Mouse (Mus musculus): ENCODE measurements around the gene Tas2r123. TPM values are rescaled to one million over a fixed set of nuclear protein-coding genes. Genes with fewer than 3 reads are reported as not detected.

Tas2r123 gene
- polyA plus RNA-seq (2015; fragmentation: Nextera tagmentation; extraction: Ambion mirVana), result not detected in 2 replicates

DNA sequence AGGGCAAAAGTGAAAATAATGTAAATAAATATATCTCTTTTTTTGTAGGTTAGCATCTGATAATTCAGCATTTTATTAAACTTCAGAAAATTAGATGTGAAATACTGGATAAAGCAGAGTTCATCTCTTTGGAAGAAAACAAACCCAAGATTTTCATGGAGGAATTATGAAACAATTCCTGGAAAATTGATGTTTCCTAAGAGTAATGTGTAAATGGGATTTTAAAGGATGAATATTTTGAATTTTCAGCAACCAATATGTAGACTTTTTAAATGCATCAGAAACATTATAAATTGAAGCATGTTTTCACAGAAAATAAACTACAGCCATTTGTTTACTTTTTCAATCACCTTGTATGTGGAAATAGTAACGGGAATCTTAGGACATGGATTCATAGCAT lies at the start of gene Tas2r123:
Gene Tas2r123, plus strand, starts transcription at position 301 of the 400 bp plus-strand sequence.

DNA sequence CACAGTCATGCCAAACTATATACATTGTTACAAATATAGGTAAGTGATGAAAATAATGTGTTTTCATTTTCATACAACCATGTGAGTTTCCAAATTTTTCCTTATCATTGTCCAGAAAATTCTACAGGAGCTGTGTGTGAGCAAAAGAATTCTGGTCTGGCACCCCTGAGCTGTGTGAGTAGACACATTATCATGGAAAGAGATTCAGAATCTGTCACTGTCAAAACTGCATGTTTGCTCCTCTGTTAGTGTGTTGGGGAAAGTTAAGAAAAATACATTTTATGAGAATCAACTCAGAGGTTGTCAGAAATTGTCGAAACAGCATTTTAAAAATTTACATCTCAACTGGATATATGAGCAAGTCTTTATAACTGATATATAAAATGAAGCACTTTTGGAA lies 44.4 kb upstream of the Tas2r123 start, which contains the start of gene Tas2r117:
Gene Tas2r117, plus strand, starts transcription at position 301 of the 400 bp plus-strand sequence.

DNA sequence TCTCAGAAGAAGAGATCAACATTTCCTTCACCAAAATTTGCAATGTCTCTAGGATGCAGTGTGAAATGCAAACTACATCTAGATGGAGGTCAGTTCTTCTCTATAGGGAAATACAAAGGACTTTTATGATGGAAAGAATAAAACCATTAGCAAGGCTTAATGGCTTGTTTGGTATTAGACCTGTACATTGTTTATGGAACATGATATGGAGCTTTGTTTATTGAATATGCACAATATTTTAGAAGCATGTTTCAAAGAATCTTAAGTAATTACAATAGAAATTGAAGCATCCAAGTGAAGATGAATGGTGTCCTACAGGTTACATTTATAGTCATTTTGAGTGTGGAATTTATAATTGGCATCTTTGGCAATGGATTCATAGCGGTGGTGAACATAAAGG lies 8.2 kb downstream of the Tas2r123 start, which contains the start of gene Tas2r116:
Gene Tas2r116, plus strand, starts transcription at position 301 of the 400 bp plus-strand sequence.

DNA sequence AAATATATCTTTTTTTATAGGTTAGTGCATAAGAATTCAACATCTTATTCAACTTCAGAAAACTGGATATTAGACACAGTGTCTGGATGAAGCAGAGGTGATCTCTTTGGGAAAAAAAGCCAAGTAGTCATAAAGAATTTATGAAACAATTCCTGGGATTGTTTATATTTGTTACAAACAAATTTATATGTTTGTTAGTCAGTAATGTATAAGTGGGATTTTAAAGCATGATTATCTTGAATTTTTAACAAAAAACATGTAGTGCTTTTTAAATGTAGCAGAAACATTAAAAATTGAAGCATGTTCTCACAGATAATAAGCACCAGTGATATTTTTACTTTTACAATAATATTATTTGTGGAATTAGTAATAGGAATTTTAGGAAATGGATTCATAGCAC lies 20.8 kb downstream of the Tas2r123 start, which contains the start of gene Tas2r110:
Gene Tas2r110, plus strand, starts transcription at position 301 of the 400 bp plus-strand sequence.

DNA sequence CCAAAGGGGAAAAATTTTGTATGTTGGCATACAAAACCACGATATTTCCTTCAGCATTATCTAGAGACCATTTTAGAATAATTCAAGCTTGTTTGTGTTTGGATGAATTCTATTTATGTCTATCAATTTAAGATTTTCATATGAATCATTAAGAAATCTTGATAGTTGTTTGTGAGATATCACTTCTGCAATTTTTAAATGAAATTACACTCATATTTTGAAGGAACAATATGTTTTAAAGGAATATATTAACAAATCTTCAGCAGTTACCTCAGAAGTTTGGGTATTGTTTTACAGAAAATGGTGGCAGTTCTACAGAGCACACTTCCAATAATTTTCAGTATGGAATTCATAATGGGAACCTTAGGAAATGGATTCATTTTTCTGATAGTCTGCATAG lies 45.8 kb downstream of the Tas2r123 start, which contains the start of gene Tas2r113:
Gene Tas2r113, plus strand, starts transcription at position 301 of the 400 bp plus-strand sequence.

Other genes with a start within 250 kb of the Tas2r123 start
- gene A630073D07Rik, start 195.6 kb upstream of the Tas2r123 start, polyA plus RNA-seq (2015; fragmentation: Nextera tagmentation; extraction: Ambion mirVana), result not detected in 2 replicates
- not detected in 2 replicates for gene Tas2r120, start 190.2 kb upstream of the Tas2r123 start, polyA plus RNA-seq (2015; fragmentation: Nextera tagmentation; extraction: Ambion mirVana)
- gene Tas2r121, start 146.1 kb upstream of the Tas2r123 start, polyA plus RNA-seq (2015; fragmentation: Nextera tagmentation; extraction: Ambion mirVana), result not detected in 2 replicates
- not detected in 2 replicates for gene Tas2r122, start 135.2 kb upstream of the Tas2r123 start, polyA plus RNA-seq (2015; fragmentation: Nextera tagmentation; extraction: Ambion mirVana)
- not detected in 2 replicates for gene Tas2r115, start 109.1 kb upstream of the Tas2r123 start, polyA plus RNA-seq (2015; fragmentation: Nextera tagmentation; extraction: Ambion mirVana)
- gene Tas2r124, start 92.4 kb upstream of the Tas2r123 start, polyA plus RNA-seq (2015; fragmentation: Nextera tagmentation; extraction: Ambion mirVana), result not detected in 2 replicates
- gene Tas2r102, start 85.0 kb upstream of the Tas2r123 start, polyA plus RNA-seq (2015; fragmentation: Nextera tagmentation; extraction: Ambion mirVana), result not detected in 2 replicates
- gene Tas2r136, start 69.0 kb upstream of the Tas2r123 start, polyA plus RNA-seq (2015; fragmentation: Nextera tagmentation; extraction: Ambion mirVana), result not detected in 2 replicates
- gene Tas2r117, start 44.3 kb upstream of the Tas2r123 start, polyA plus RNA-seq (2015; fragmentation: Nextera tagmentation; extraction: Ambion mirVana), result not detected in 2 replicates
- gene Tas2r116, start 8.3 kb downstream of the Tas2r123 start, polyA plus RNA-seq (2015; fragmentation: Nextera tagmentation; extraction: Ambion mirVana), result not detected in 2 replicates
- not detected in 2 replicates for gene Tas2r110, start 20.9 kb downstream of the Tas2r123 start, polyA plus RNA-seq (2015; fragmentation: Nextera tagmentation; extraction: Ambion mirVana)
- not detected in 2 replicates for gene Tas2r113, start 45.9 kb downstream of the Tas2r123 start, polyA plus RNA-seq (2015; fragmentation: Nextera tagmentation; extraction: Ambion mirVana)
- not detected in 2 replicates for gene Tas2r125, start 62.5 kb downstream of the Tas2r123 start, polyA plus RNA-seq (2015; fragmentation: Nextera tagmentation; extraction: Ambion mirVana)
- gene Tas2r129, start 104.0 kb downstream of the Tas2r123 start, polyA plus RNA-seq (2015; fragmentation: Nextera tagmentation; extraction: Ambion mirVana), result not detected in 2 replicates
- not detected in 2 replicates for gene Tas2r131, start 110.8 kb downstream of the Tas2r123 start, polyA plus RNA-seq (2015; fragmentation: Nextera tagmentation; extraction: Ambion mirVana)
- gene Tas2r109, start 133.8 kb downstream of the Tas2r123 start, polyA plus RNA-seq (2015; fragmentation: Nextera tagmentation; extraction: Ambion mirVana), result not detected in 2 replicates
- not detected in 2 replicates for gene Tas2r103, start 190.0 kb downstream of the Tas2r123 start, polyA plus RNA-seq (2015; fragmentation: Nextera tagmentation; extraction: Ambion mirVana)
- not detected in 2 replicates for gene Tas2r140, start 208.7 kb downstream of the Tas2r123 start, polyA plus RNA-seq (2015; fragmentation: Nextera tagmentation; extraction: Ambion mirVana)